Mouse (Mus musculus): ENCODE results near the gene Nat8f4. TPM values are rescaled to one million over a fixed set of nuclear protein-coding genes. Genes with fewer than 3 reads are reported as not detected.
"Not testable (repeated sequence)": the region's sequence is repeated elsewhere in the genome, so short reads cannot be mapped to it uniquely, and the experiment has no call there.

The Nat8f4 gene
- polyA plus RNA-seq, 2 experiments, result 0.64 to 0.81 TPM

DNA sequence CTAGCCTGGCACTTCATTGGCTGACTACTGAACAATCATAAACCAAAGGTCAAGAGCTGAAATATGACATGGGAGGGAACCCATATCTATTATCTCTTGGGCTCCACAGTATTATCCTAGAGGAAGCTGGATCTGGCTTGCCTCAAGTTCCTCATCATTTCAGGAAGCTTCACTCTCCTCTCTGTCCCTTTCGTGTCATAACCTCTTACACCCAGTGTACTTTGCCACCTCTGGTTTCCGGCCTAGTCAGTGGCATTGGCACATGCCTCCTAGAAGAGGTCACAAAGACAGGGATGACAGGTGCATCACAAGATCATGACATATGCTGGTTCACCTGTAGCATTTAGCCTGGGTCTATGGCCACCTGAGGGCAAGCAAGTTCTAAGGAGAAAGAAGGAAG is 2.4 kb downstream of the Nat8f4 start:
- WGBS (ENCODE audit: insufficient replicate concordance), result 64% methylated on average over 2 of the region's 2 CpGs
- H3K9me3 ChIP-seq (ENCODE audit: control insufficient read depth, low read length), result no peaks in the 10 kb centered on the region
- H3K36me3 ChIP-seq (replicated peaks; ENCODE audit: control insufficient read depth, insufficient read depth, low read depth), result no peaks in the 10 kb centered on the region
- H3K4me2 ChIP-seq (ENCODE audit: low read depth), result no peak overlapping the region
- DNase-seq (ENCODE audit: low read depth in 3 of 3, low spot score in 3 of 3) (no peak), ATAC-seq (ENCODE audit: insufficient read depth) (no peak)
- H3K4me3 ChIP-seq (ENCODE audit: insufficient read depth in 1 of 2, low read depth in 2 of 2, low read length in 2 of 2), result no peak overlapping the region
- H3K9ac ChIP-seq (replicated peaks), result no peak overlapping the region
- H3K4me1 ChIP-seq (replicated peaks; ENCODE audit: control insufficient read depth in 2 of 2, insufficient read depth in 2 of 2, low read length in 1 of 2), result no peaks in the 10 kb centered on the region; a peak in 1 of 4 replicates
- TF ChIP-seq CTCF (IDR thresholded peaks at IDR 0.05; ENCODE audit: low read depth) (no peak), EP300 (IDR thresholded peaks at IDR 0.05; ENCODE audit: low read depth) (no peak)
- H3K27ac ChIP-seq, result no peak overlapping the region
- no peaks in the 10 kb centered on the region for H3K27me3 ChIP-seq (ENCODE audit: control insufficient read depth, insufficient read depth, low read length)

GRCm38 (mm10) chr6:85898596-85899475 is 5.8 kb downstream of the Nat8f4 start:
- H3K36me3 ChIP-seq (replicated peaks; ENCODE audit: control insufficient read depth, insufficient read depth, low read depth); H3K27ac ChIP-seq; H3K4me1 ChIP-seq (replicated peaks; ENCODE audit: control insufficient read depth in 2 of 2, insufficient read depth in 2 of 2, low read length in 1 of 2); H3K9me3 ChIP-seq (ENCODE audit: control insufficient read depth, low read length); H3K4me2 ChIP-seq (ENCODE audit: low read depth); H3K27me3 ChIP-seq (ENCODE audit: control insufficient read depth, insufficient read depth, low read length); DNase-seq (ENCODE audit: low read depth in 3 of 3, low spot score in 3 of 3); H3K9ac ChIP-seq (replicated peaks); H3K4me3 ChIP-seq (ENCODE audit: insufficient read depth in 1 of 2, low read depth in 2 of 2, low read length in 2 of 2); ATAC-seq (ENCODE audit: insufficient read depth): not testable (repeated sequence)
- WGBS (ENCODE audit: insufficient replicate concordance), result 58% methylated on average over 7 of the region's 8 CpGs

DNA sequence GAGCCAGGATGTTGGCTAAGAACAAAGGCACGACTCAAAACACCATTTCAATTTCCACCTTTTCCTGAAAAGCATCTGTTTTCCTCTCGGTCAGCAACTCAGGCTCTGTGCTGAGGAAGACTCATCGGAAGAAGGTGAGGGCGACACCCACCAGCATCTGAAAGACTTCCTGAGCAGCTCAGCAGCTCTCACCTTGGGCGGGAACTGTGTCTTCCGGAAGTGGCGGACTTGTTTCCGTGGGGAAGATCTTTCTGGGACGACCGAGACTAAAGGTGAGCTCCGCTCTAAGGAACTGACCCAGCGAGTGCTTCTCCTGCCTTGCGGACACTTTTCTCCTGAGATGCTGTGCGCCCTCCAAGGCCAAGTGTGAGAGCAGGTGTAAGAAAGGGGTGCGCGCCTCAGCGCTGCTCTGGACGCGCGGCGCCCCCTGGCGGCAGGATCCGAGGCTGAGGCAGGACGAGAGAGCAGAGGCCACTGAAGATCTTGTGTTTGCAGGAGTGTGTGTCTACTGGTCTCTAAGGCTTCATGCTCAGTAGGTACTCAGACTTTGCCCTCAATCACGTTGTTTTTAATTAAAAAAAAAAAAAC is 9.5 kb downstream of the Nat8f4 start:
- not testable (repeated sequence) for H3K27ac ChIP-seq; H3K4me2 ChIP-seq (ENCODE audit: low read depth); H3K4me1 ChIP-seq (replicated peaks; ENCODE audit: control insufficient read depth in 2 of 2, insufficient read depth in 2 of 2, low read length in 1 of 2); H3K36me3 ChIP-seq (replicated peaks; ENCODE audit: control insufficient read depth, insufficient read depth, low read depth); H3K9ac ChIP-seq (replicated peaks); DNase-seq (ENCODE audit: low read depth in 3 of 3, low spot score in 3 of 3); H3K4me3 ChIP-seq (ENCODE audit: insufficient read depth in 1 of 2, low read depth in 2 of 2, low read length in 2 of 2); ATAC-seq (ENCODE audit: insufficient read depth); H3K9me3 ChIP-seq (ENCODE audit: control insufficient read depth, low read length); H3K27me3 ChIP-seq (ENCODE audit: control insufficient read depth, insufficient read depth, low read length)
- 62% methylated on average over 25 of the region's 25 CpGs for WGBS (ENCODE audit: insufficient replicate concordance)
- TF ChIP-seq CTCF (IDR thresholded peaks at IDR 0.05; ENCODE audit: low read depth), result peak; percentile 76

GRCm38 (mm10) chr6:85888961-85889360 is 15.7 kb downstream of the Nat8f4 start:
- no peaks in the 10 kb centered on the region for H3K27me3 ChIP-seq (ENCODE audit: control insufficient read depth, insufficient read depth, low read length)
- H3K36me3 ChIP-seq (replicated peaks; ENCODE audit: control insufficient read depth, insufficient read depth, low read depth), result no peaks in the 10 kb centered on the region
- no peak overlapping the region for H3K9ac ChIP-seq (replicated peaks)
- H3K4me2 ChIP-seq (ENCODE audit: low read depth), result no peak overlapping the region
- no peak overlapping the region for H3K4me3 ChIP-seq (ENCODE audit: insufficient read depth in 1 of 2, low read depth in 2 of 2, low read length in 2 of 2)
- 58% methylated on average over 2 of the region's 2 CpGs for WGBS (ENCODE audit: insufficient replicate concordance)
- H3K27ac ChIP-seq, result no peak overlapping the region
- H3K4me1 ChIP-seq (replicated peaks; ENCODE audit: control insufficient read depth in 2 of 2, insufficient read depth in 2 of 2, low read length in 1 of 2), result no peaks in the 10 kb centered on the region
- ATAC-seq (ENCODE audit: insufficient read depth) (no peak), DNase-seq (ENCODE audit: low read depth in 3 of 3, low spot score in 3 of 3) (no peak)
- H3K9me3 ChIP-seq (ENCODE audit: control insufficient read depth, low read length), result peaks cover 5% of the 10 kb centered on the region; the same call in 1 of the 2 replicates
- TF ChIP-seq CTCF (IDR thresholded peaks at IDR 0.05; ENCODE audit: low read depth) (no peak), EP300 (IDR thresholded peaks at IDR 0.05; ENCODE audit: low read depth) (no peak)

- DNase-seq (ENCODE audit: low read depth in 3 of 3, low spot score in 3 of 3) (no peak), ATAC-seq (ENCODE audit: insufficient read depth) (no peak)
- 60% methylated on average over 1 of the region's 1 CpGs for WGBS (ENCODE audit: insufficient replicate concordance)
- TF ChIP-seq EP300 (IDR thresholded peaks at IDR 0.05; ENCODE audit: low read depth) (no peak), CTCF (IDR thresholded peaks at IDR 0.05; ENCODE audit: low read depth) (no peak)
- Histone ChIP-seq H3K27me3 (ENCODE audit: control insufficient read depth, insufficient read depth, low read length) (no peaks in the 10 kb centered on the region), H3K4me3 (ENCODE audit: insufficient read depth in 1 of 2, low read depth in 2 of 2, low read length in 2 of 2) (no peak overlapping the region), H3K9me3 (ENCODE audit: control insufficient read depth, low read length) (no peaks in the 10 kb centered on the region; the same call in 1 of the 2 replicates), H3K36me3 (replicated peaks; ENCODE audit: control insufficient read depth, insufficient read depth, low read depth) (no peaks in the 10 kb centered on the region), H3K4me1 (replicated peaks; ENCODE audit: control insufficient read depth in 2 of 2, insufficient read depth in 2 of 2, low read length in 1 of 2) (no peaks in the 10 kb centered on the region), H3K9ac (replicated peaks) (no peak overlapping the region), H3K27ac (no peak overlapping the region), H3K4me2 (ENCODE audit: low read depth) (no peak overlapping the region)
Measured at GRCm38 (mm10) chr6:85884311-85884710, 20.4 kb downstream of the Nat8f4 start.

GRCm38 (mm10) chr6:85883246-85883645 is 21.4 kb downstream of the Nat8f4 start:
- H3K4me2 ChIP-seq (ENCODE audit: low read depth); ATAC-seq (ENCODE audit: insufficient read depth): not testable (repeated sequence)
- WGBS (ENCODE audit: insufficient replicate concordance), result 75% methylated on average over 9 of the region's 9 CpGs

GRCm38 (mm10) chr6:85869006-85869405 is 35.7 kb downstream of the Nat8f4 start, which contains the start of gene Nat8f2:
Gene Nat8f2, minus strand, starts transcription at chr6:85869158.
- not testable (repeated sequence) for ATAC-seq (ENCODE audit: insufficient read depth); DNase-seq (ENCODE audit: low read depth in 3 of 3, low spot score in 3 of 3); H3K4me1 ChIP-seq (replicated peaks; ENCODE audit: control insufficient read depth in 2 of 2, insufficient read depth in 2 of 2, low read length in 1 of 2); H3K4me3 ChIP-seq (ENCODE audit: insufficient read depth in 1 of 2, low read depth in 2 of 2, low read length in 2 of 2); H3K36me3 ChIP-seq (replicated peaks; ENCODE audit: control insufficient read depth, insufficient read depth, low read depth); H3K9ac ChIP-seq (replicated peaks); H3K27me3 ChIP-seq (ENCODE audit: control insufficient read depth, insufficient read depth, low read length); H3K27ac ChIP-seq; H3K4me2 ChIP-seq (ENCODE audit: low read depth); H3K9me3 ChIP-seq (ENCODE audit: control insufficient read depth, low read length)
- 62% methylated on average over 5 of the region's 5 CpGs for WGBS (ENCODE audit: insufficient replicate concordance)

More at GRCm38 (mm10) chr6:85883246-85883645, 21.4 kb downstream of the Nat8f4 start:
- H3K27me3 ChIP-seq (ENCODE audit: control insufficient read depth, insufficient read depth, low read length); H3K9ac ChIP-seq (replicated peaks); DNase-seq (ENCODE audit: low read depth in 3 of 3, low spot score in 3 of 3); H3K36me3 ChIP-seq (replicated peaks; ENCODE audit: control insufficient read depth, insufficient read depth, low read depth); H3K27ac ChIP-seq; H3K4me1 ChIP-seq (replicated peaks; ENCODE audit: control insufficient read depth in 2 of 2, insufficient read depth in 2 of 2, low read length in 1 of 2); H3K9me3 ChIP-seq (ENCODE audit: control insufficient read depth, low read length); H3K4me3 ChIP-seq (ENCODE audit: insufficient read depth in 1 of 2, low read depth in 2 of 2, low read length in 2 of 2): not testable (repeated sequence)

Data from liver, embryonic 14.5 days (tissue).